Mouse (Mus musculus): ENCODE data around the gene Runx2.

The Runx2 gene

GRCm38 (mm10) chr17:44588470-44588869 is 226.1 kb downstream of the Runx2 start:
- DNase-seq (ENCODE audit: low spot score), result no peak

GRCm38 (mm10) chr17:44588020-44588419 is 226.6 kb downstream of the Runx2 start:
- DNase-seq (ENCODE audit: low spot score), result no peak

DNA sequence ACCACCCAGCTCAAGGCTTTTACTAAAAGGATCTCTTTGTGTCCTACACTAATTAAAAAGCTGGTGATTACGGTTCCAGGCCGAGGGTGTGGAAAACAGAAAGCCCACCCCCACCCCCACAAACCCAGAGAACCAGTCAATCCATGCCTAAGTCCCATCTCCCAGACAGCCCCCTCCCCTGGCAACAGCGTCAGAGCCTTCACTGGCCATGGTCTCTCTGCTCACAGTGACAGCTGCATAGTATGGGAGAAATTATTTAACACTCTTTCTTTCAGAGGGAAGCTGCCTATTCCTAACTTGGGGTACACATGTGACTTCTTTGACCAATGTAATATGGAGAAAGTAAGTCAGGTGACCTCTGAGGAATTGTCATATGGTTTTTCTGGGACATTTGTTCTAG is 228.4 kb downstream of the Runx2 start:
- no peak for DNase-seq (ENCODE audit: low spot score)

DNA sequence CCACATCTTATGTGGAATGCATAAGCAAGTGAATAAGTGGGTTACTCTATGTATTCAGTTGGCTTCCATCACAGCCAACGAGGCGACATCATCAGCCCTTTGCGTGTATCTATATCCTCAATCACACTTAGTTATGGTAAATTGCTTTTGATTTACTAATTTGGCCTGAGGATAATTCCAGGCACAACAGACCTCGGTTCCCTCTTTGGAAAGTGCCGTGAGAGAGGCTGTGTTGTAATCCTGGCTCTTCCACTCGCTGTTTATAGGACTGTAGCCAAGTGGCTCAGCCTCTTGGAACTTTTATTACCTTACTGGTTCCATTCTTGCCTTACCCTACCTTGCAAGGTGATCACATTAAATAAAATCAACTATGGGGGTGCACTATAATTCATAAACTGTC is 229.8 kb downstream of the Runx2 start:
- DNase-seq (ENCODE audit: low spot score), result no peak

DNA sequence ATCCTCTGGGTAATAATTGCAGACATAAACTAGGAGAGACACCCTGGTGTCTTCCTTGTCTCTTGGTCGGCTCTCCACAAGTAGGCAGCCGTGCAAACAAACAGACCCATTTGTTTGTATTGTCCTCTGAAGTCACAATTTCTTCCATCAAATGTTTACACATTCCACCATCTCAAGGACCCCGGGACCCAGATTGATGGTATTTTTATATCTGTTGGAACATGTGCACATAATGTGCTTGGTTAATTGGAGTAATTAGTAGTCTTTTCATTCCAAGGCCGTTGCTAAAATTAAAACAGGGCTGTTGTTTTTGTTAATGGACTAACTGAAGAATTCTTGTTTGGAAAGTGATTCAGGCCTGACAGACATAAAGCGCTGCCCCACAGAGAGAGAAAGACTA is 236.8 kb downstream of the Runx2 start:
- DNase-seq (ENCODE audit: low spot score), result no peak

GRCm38 (mm10) chr17:44570899-44571298 is 243.7 kb downstream of the Runx2 start:
- DNase-seq (ENCODE audit: low spot score), result no peak

DNA sequence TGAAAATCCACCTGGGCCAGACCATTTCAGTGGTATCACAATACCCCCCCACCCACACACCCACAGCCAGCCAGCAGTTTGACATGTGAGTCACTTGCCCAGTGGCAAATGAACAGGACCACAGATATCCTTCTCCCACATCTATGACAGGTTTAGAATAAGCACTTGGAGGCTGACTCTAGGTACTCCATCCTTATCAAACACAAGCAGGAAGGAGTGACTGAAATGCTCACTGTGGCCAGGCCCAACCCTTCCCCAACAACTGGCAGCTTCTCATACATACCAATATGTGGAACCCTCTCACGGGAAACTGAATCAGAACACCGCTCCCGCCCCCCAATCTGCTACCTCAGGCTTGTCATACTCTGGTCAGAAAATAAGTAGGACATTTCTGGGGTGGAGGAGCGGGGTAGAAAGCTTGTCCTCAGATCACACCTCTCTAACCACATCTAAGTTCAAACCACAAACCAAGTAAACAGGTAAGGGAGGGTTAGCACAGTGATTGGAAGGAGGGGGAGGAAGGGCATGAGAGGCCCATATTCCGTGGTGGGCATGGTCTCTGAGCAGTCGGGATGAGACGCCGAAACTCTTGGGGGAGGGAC is 245.5 kb downstream of the Runx2 start:
- no peak for DNase-seq (ENCODE audit: low spot score)

- no peak for DNase-seq (ENCODE audit: low spot score)
These were observed 247.6 kb downstream of the Runx2 start for GRCm38 (mm10) chr17:44566992-44567391.

DNA sequence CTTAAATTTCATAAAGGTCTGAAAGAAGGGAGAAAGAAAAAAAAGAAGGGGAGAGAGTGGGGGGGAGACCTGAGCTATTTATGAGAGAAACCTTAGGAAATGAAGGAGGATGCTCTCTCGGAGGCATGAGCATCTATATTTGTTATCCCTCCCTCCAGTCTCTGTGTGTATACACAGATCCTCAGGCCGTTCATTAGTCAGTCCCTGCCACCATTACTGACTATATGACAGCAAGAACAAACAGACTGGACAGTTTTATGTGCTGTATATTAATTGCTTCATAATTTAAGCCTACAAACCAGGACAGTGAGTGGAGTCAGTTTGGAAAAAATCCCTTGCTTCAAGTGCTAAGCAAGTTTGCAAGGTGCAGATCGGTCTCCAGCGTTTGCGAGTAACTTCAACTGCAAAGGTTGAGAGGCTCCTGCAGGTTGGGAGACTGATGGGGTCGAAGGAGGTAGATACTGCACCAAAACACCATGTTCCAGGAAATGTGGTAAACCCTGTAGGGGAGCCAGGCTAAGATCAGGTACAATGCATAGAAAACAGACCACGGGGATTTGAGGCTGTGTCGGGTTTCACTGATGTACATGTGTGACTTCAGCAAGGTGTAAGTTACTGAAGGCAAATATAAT is 248.6 kb downstream of the Runx2 start:
- DNase-seq (ENCODE audit: low spot score), result no peak

DNA sequence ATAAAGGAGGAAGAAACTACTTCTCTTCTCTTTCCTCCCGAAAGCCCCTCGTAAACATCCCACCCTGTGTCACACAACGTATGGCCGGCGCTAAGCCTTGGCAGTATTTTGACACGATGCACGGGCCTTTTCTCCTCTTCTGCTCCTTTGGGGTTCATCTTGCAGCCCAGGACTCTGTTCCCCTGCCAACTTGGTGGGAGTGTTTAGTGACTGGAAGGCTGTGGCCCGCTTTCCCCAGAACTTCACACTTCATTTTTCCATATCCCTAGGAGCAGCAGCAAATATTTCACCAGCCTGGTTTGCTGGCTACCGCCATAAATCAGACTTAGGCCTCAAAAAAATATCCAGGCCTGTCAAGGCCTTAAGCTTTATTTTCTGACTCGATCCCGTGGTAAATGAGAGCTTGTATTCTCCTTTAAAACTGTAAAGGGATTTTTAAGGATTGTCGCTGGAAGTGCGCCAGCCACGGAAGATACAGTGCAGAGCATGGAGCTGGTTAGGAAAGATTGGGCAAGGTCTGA is 249.2 kb downstream of the Runx2 start:
- DNase-seq (ENCODE audit: low spot score), result no peak

- no peak for DNase-seq (ENCODE audit: low spot score)
These were observed 249.9 kb downstream of the Runx2 start for GRCm38 (mm10) chr17:44564611-44565198.

- DNase-seq (ENCODE audit: low spot score), result no peak
These were observed 254.6 kb downstream of the Runx2 start for GRCm38 (mm10) chr17:44560016-44560415.

GRCm38 (mm10) chr17:44557199-44558111 is 257.1 kb downstream of the Runx2 start:
- DNase-seq (ENCODE audit: low spot score), result no peak

GRCm38 (mm10) chr17:44554941-44555340 is 259.7 kb downstream of the Runx2 start:
- DNase-seq (ENCODE audit: low spot score), result no peak

DNA sequence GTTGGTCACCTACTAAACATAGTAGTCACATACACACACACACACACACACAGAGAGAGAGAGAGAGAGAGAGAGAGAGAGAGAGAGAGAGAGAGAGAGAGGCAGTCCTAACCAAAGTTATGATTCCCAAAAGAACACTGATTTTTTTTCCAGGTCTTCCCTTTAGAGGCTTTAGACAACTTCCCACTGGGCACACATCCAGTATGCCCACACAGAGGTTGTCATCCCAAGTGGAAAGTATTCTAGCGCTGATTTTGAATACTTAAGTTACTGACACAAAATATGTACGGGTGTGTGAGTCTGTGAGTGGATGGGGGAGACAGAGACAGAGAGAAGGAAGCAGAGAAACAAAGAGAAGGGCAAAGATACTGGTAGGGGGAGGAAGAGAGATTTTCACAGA is 265.0 kb downstream of the Runx2 start:
- DNase-seq (ENCODE audit: low spot score), result no peak

- no peak for DNase-seq (ENCODE audit: low spot score)
These were observed 266.7 kb downstream of the Runx2 start for GRCm38 (mm10) chr17:44547922-44548321.

- DNase-seq (ENCODE audit: low spot score), result no peak
These were observed 267.8 kb downstream of the Runx2 start for GRCm38 (mm10) chr17:44546801-44547200.

GRCm38 (mm10) chr17:44545141-44545813 is 269.3 kb downstream of the Runx2 start:
- DNase-seq (ENCODE audit: low spot score), result no peak

DNA sequence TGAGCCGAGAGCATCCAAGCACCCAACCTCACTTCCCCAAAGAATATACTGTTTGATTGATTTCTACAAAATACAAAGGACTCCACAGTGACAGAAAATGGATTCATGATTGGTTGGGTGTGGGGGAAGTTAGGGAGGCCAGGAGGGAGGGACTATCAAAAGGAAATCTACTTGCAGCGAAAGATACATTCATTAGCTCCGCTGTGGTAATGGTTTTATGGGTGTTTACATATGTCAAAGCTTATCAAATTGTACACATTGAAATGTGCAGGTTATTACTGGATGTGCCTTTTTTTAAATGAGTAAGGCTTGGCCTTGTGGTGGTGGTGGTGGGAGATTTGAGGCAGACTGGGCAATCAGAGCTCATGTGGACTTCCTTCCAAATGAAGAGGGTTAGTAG is 271.9 kb downstream of the Runx2 start:
- DNase-seq (ENCODE audit: low spot score), result no peak

- no peak for DNase-seq (ENCODE audit: low spot score)
These were observed 273.9 kb downstream of the Runx2 start for GRCm38 (mm10) chr17:44540699-44541098.

- no peak for DNase-seq (ENCODE audit: low spot score)
These were observed 275.7 kb downstream of the Runx2 start for GRCm38 (mm10) chr17:44538921-44539320.

DNA sequence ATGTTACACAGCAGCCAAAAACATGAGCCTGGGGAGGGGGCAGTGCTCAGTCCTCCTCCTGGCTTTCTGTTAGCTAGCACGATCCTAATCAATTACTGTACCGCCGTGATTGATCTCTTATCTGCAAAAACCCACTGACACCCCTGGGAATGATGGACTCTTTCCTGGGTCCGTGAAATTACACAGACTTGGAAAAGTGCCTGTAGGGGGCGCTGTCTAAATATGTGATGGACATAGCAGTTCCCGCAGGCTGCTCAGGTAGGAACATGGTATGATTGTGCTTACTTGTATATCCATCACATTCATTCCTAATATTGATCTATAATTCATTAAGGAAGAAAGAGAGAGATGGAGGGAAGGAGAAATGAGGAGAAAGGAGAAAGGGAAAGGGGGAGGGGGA is 284.6 kb downstream of the Runx2 start:
- no peak for DNase-seq (ENCODE audit: low spot score)
